Mouse (Mus musculus) forelimb bud, embryonic 11.5 days (tissue): ENCODE results near the gene Igf1r.
"Not testable (repeated sequence)": the region's sequence is repeated elsewhere in the genome, so short reads cannot be mapped to it uniquely, and the experiment has no call there.

Source experiments
- DNase-seq: peaks from one replicate; pipeline ENCODE4 v3.0.0-alpha.2; 2012; ENCODE audit warnings: low read depth, low spot score

The Igf1r gene

GRCm38 (mm10) chr7:68264531-68264930, 311.9 kb downstream of the Igf1r start:
- no peak for DNase-seq

GRCm38 (mm10) chr7:68265391-68265790, 312.8 kb downstream of the Igf1r start:
- no peak for DNase-seq

GRCm38 (mm10) chr7:68266691-68267090, 314.1 kb downstream of the Igf1r start:
- DNase-seq = peak; percentile 56

- DNase-seq = no peak
Observed at GRCm38 (mm10) chr7:68270551-68270950, 317.9 kb downstream of the Igf1r start.

- no peak for DNase-seq
Observed at GRCm38 (mm10) chr7:68271816-68272215, 319.2 kb downstream of the Igf1r start.

GRCm38 (mm10) chr7:68272607-68273006, 320.0 kb downstream of the Igf1r start:
- no peak for DNase-seq

GRCm38 (mm10) chr7:68273515-68273914, 320.9 kb downstream of the Igf1r start, which contains the start of gene Fam169b:
Fam169b (plus strand) TSS chr7:68273839.
- no peak for DNase-seq

GRCm38 (mm10) chr7:68274218-68274617, 321.6 kb downstream of the Igf1r start:
- no peak for DNase-seq

GRCm38 (mm10) chr7:68274951-68275350, 322.3 kb downstream of the Igf1r start:
- DNase-seq = no peak

GRCm38 (mm10) chr7:68275445-68275837, 322.8 kb downstream of the Igf1r start:
- DNase-seq = not testable (repeated sequence)

GRCm38 (mm10) chr7:68275838-68276731, 323.5 kb downstream of the Igf1r start:
- no peak for DNase-seq

- DNase-seq = peak; percentile 68
Observed at GRCm38 (mm10) chr7:68277054-68277896, 324.6 kb downstream of the Igf1r start.

GRCm38 (mm10) chr7:68277897-68278270, 325.3 kb downstream of the Igf1r start:
- DNase-seq = no peak

- no peak for DNase-seq
Observed at GRCm38 (mm10) chr7:68278385-68278784, 325.8 kb downstream of the Igf1r start.

GRCm38 (mm10) chr7:68278908-68279307, 326.3 kb downstream of the Igf1r start:
- DNase-seq = no peak

- no peak for DNase-seq
Observed at GRCm38 (mm10) chr7:68279481-68279880, 326.9 kb downstream of the Igf1r start.

GRCm38 (mm10) chr7:68280352-68280869, 327.8 kb downstream of the Igf1r start:
- no peak for DNase-seq

GRCm38 (mm10) chr7:68281341-68281740, 328.7 kb downstream of the Igf1r start:
- DNase-seq = no peak

- no peak for DNase-seq
Observed at GRCm38 (mm10) chr7:68282304-68283132, 329.9 kb downstream of the Igf1r start.

GRCm38 (mm10) chr7:68283133-68283520, 330.5 kb downstream of the Igf1r start:
- DNase-seq = not testable (repeated sequence)
